Comparison of ENCODE assay signal across 28 mouse cellular contexts in the genomic region with DNA sequence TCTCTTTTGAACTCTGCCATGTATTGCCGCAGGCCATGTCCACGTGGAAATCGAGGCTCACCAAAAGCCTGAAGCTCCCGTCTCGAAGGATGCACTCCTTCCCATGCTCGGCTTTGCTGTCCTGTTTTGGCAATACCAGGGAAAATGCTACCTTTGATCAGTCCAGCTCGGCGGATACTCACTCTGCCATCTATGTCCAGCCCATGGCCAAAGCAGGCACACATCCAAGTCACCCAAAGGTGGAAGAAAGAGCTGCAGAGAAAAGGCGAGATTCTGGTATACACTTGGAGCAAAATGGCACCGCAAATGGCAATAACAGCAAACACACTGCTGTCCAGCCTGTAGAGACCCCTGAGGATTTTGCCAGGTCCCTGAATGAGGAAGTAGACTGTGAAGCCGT. TPM values are rescaled to one million over a fixed set of nuclear protein-coding genes. Genes with fewer than 3 reads are reported as not detected.
A peak's percentile ranks its signal among the peaks of the same experiment; 100 is the strongest.
DNase-seq lines count a peak whose midpoint lies in the region; ATAC-seq lines count a peak whose summit lies in the region.
"Had no signal": no experiment of that assay in that cellular context is flagged by ENCODE, and none has a peak within 500 bp of the region (broad histone marks: within the 10 kb centered on the region; RNA-seq: fewer than 3 reads in every experiment).

No protein-coding gene starts in this region.

- H3K4me1 ChIP-seq in kidney, embryonic 15.5 days = peaks cover 5% of the 10 kb centered on the region; the same call in 1 of the 2 replicates
- H3K4me1 ChIP-seq: forebrain, embryonic 10.5 days; forebrain, embryonic 13.5 days; heart, embryonic 10.5 days; heart, embryonic 13.5 days had no signal

- no peak overlapping the region for H3K4me2 ChIP-seq in kidney, embryonic 15.5 days
- H3K4me2 ChIP-seq: forebrain, embryonic 13.5 days; heart, embryonic 13.5 days; hindbrain, embryonic 14.5 days had no signal

- no peaks in the 10 kb centered on the region for H3K9me3 ChIP-seq in kidney, embryonic 15.5 days (replicated peaks)
- H3K9me3 ChIP-seq: forebrain, embryonic 10.5 days; forebrain, embryonic 13.5 days; G1E; heart, embryonic 10.5 days; heart, embryonic 13.5 days had no signal

- H3K9ac ChIP-seq in kidney, embryonic 15.5 days = no peak overlapping the region
- H3K9ac ChIP-seq: forebrain, embryonic 13.5 days; heart, embryonic 13.5 days; hindbrain, embryonic 14.5 days had no signal

- no peaks in the 10 kb centered on the region for H3K27me3 ChIP-seq in kidney, embryonic 15.5 days
- H3K27me3 ChIP-seq: CH12.LX; forebrain, embryonic 13.5 days; heart, embryonic 13.5 days; Patski had no signal

- no peak overlapping the region for H3K4me3 ChIP-seq in kidney, embryonic 15.5 days (replicated peaks)
- H3K4me3 ChIP-seq: forebrain, embryonic 10.5 days; forebrain, embryonic 13.5 days; heart, adult 2 months; heart, embryonic 10.5 days; heart, embryonic 13.5 days had no signal

- DNase-seq in cerebellum, postnatal 14 days = peak; percentile 49 to 62
- DNase-seq in kidney, adult 18-20 months = peak; percentile 21
- DNase-seq in kidney, postnatal 4 days = no peak
- DNase-seq in kidney, postnatal 10 days = no peak
- DNase-seq in spleen, postnatal 10 days (ENCODE audit: low spot score in 2 of 2) = no peak
- DNase-seq: adrenal gland, postnatal 10 days; adrenal gland, postnatal 36 days; B cell, adult 2 months; cerebellum, adult 11-12 months; cerebellum, adult 9-10 months; gastrocnemius, postnatal 10 days; gastrocnemius, postnatal 36 days; heart, adult 2 months; heart, postnatal 14 days; heart, postnatal 4 days had no signal

- ATAC-seq in cerebellum, adult (ENCODE audit: insufficient number of reproducible peaks, low FRiP score, low TSS enrichment) = no peak
- ATAC-seq in kidney, embryonic 15.5 days (replicated peaks; ENCODE audit: low FRiP score) = no peak
- ATAC-seq: forebrain, embryonic 13.5 days; forebrain, embryonic 16.5 days; Patski had no signal

- WGBS in kidney, embryonic 15.5 days = 77% methylated on average over 11 of the region's 11 CpGs

- no peaks in the 10 kb centered on the region for H3K36me3 ChIP-seq in kidney, embryonic 15.5 days
- H3K36me3 ChIP-seq: forebrain, embryonic 10.5 days; G1E; heart, embryonic 10.5 days; heart, embryonic 13.5 days had no signal

- peak overlapping the region; percentile 14; the same call in 1 of the 2 replicates for H3K27ac ChIP-seq in kidney, embryonic 15.5 days
- H3K27ac ChIP-seq: forebrain, embryonic 10.5 days; forebrain, embryonic 13.5 days; heart, adult 2 months; heart, embryonic 10.5 days; heart, embryonic 13.5 days; hindbrain, embryonic 14.5 days; hindbrain, postnatal 0 days had no signal

RNA-seq across cellular contexts. Expression of gene Fam107b, which starts 0.3 kb away (rescaled TPM):
- 58.7 and 59.9 TPM in 2 replicates for polyA plus RNA-seq in kidney, embryonic 15.5 days (2015; fragmentation: Nextera tagmentation; extraction: Ambion mirVana)

RNA-seq across cellular contexts. Expression of gene Cdnf, which starts 57.8 kb away (rescaled TPM):
- polyA plus RNA-seq in kidney, embryonic 15.5 days (2015; fragmentation: Nextera tagmentation; extraction: Ambion mirVana) = 0.12 and 0.19 TPM in 2 replicates
- polyA plus RNA-seq: embryonic facial prominence, embryonic 11.5 days had no signal

RNA-seq across cellular contexts. Expression of gene Hspa14, which starts 58.0 kb away (rescaled TPM):
- polyA plus RNA-seq in kidney, embryonic 15.5 days (2015; fragmentation: Nextera tagmentation; extraction: Ambion mirVana) = 116 and 118 TPM in 2 replicates

RNA-seq across cellular contexts. Expression of gene Gm45902, which starts 58.0 kb away (rescaled TPM):
- polyA plus RNA-seq in kidney, embryonic 15.5 days (2015; fragmentation: Nextera tagmentation; extraction: Ambion mirVana) = 5.8 TPM in 2 replicates

Comparison
In these comparisons a context has a peak if more than half of its experiments do, and no peak if none do; other contexts are left out.
1. DNase-seq: peak in cerebellum, postnatal 14 days (2 of 2) and kidney, adult 18-20 months (single experiment); none in kidney, postnatal 4 days (0 of 2), kidney, postnatal 10 days (single experiment) and spleen, postnatal 10 days (0 of 2).